Mouse (Mus musculus) gastrocnemius, adult 2 months (tissue): Measurements from ENCODE around the gene Frrs1. TPM values are rescaled to one million over a fixed set of nuclear protein-coding genes. Genes with fewer than 3 reads are reported as not detected.

ENCODE experiments used
- DNase-seq: peaks from one replicate; pipeline ENCODE4 v3.0.0; 2022
- H3K27ac ChIP-seq: fragments of 200-600 bp; 2 replicates; pipeline ENCODE4 v1.8.1; 2022; ENCODE audit warnings: mild to moderate bottlenecking
- H3K4me3 ChIP-seq: fragments of 200-600 bp; 2 replicates; pipeline ENCODE4 v1.8.1; 2022; ENCODE audit warnings: mild to moderate bottlenecking, moderate library complexity
- CTCF ChIP-seq: fragments of 200-600 bp; IDR thresholded peaks from 2 replicates; pipeline ENCODE4 v1.8.1; 2022; ENCODE audit warnings: antibody characterized with exemption, mild to moderate bottlenecking, moderate library complexity
- intact Hi-C: fragments of 180-260 bp; cut with DNase I; formaldehyde crosslinking; loops from one replicate; pipeline ENCODE4 v1.15.1; 2025
- total RNA-seq, 2 experiments: library from RNA; stranded (reverse); gene quantifications; 2 replicates each; pipeline ENCODE4 v1.2.3; 2021

The Frrs1 gene
- total RNA-seq, 2 experiments from 2014 or later: 1.9 to 2.7 TPM

DNA sequence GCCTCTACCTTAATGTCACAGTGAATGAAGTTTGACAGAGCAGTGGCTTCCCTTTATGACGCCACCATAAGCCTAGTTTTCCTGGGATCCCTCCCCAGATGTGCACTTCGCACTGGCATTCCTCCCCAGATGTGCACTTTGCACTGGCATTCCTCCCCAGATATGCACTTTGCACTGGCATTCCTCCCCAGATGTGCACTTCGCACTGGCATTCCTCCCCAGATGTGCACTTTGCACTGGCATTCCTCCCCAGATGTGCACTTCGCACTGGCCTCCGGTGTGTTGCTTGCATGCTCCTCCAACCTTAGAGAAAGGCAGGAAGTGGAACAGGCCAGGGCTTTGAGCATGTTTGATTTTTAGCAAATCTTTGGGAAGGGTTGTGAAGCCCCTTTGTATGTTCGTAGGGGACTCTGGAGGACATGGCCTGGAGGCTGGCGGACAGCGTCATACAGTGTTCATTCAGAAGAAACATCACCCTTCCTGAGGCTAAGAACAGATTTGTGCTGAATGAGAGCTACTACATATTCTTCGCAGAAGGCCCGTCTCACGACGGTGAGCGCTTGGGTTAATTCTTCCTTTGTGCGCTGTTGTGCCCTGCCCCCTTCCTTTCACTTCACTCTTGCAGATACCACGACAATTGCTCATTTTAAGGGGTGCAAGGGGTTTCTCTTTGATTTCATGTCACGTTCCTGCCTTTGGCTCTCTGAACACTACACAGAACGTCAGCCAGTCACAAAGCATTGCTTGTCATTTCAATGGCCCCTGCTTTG, 32.4 kb downstream of the Frrs1 start:
- no peak overlapping the region for H3K27ac ChIP-seq
- intact Hi-C loops: no loop called here
- no peak for TF ChIP-seq CTCF
- no peak overlapping the region for H3K4me3 ChIP-seq
- no peak for DNase-seq

DNA sequence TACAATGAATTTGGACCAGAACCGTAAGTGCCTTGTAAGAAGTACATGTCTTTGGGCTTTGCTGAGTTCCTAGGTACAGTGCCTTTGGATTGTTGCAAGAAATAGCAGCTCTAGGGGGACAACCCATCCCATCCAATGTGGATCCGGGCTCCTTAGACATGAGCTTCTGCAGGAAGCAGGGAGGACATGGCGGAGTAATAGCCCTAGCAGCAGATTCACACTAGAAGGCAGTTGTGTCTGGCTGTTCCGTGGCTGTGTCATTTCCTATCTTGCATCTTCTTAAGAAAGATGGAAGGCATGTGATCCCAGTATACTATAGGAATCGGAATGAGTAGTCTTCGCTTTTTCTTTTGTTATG, 32.9 kb downstream of the Frrs1 start:
- no peak overlapping the region for H3K27ac ChIP-seq
- DNase-seq: no peak
- intact Hi-C loops: no loop called here
- TF ChIP-seq CTCF: no peak
- H3K4me3 ChIP-seq: no peak overlapping the region

DNA sequence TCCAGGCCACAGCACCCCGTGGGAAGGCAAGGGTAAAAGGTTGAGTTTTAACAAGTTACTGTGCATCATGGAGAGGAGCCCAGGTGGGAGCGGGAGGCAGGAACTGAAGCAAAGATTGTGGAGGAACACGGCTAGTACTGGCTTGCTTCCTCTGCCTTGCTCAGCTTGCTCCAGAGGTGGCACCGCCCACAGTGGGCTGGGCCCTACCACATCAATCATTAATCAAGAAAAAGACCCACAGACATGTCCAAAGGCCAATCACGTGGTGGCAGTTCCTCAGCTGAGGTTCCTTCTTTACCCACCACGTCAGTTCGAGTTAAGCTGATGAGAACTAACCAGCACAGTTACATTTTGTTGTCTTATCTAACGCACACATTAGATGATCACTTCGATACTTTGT, 33.6 kb downstream of the Frrs1 start:
- intact Hi-C loops: no loop called here

DNA sequence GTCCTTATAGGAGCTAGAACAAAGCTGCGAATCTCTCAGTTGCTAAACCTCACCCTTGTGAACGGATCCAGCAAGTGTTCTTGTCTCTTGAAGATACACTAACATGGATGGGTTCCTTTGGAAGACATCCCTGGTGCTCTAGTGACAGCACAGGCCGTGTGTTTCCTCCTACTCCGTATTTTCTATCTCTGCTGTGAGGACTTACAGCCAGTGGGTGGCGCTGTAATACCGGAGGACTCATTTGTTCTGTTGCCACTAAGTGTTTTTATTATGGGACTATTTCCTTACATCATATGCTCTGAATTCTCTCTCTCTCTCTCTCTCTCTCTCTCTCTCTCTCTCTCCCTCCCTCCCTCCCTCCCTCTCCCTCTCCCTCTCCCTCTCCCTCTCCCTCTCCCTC, 44.9 kb downstream of the Frrs1 start:
- intact Hi-C loops: loop anchor here (1.0 to 10.0 kb wide), 3 partner anchors 61 to 211 kb away; partner anchors contain the start of genes 4930455H04Rik and Palmd
- TF ChIP-seq CTCF: peak; percentile 86
- H3K4me3 ChIP-seq: no peak overlapping the region
- peak; percentile 72 for DNase-seq
- no peak overlapping the region for H3K27ac ChIP-seq

More for the DNA sequence above, 33.6 kb downstream of the Frrs1 start:
- Histone ChIP-seq H3K4me3 (no peak overlapping the region), H3K27ac (no peak overlapping the region)
- DNase-seq: no peak
- TF ChIP-seq CTCF: no peak

DNA sequence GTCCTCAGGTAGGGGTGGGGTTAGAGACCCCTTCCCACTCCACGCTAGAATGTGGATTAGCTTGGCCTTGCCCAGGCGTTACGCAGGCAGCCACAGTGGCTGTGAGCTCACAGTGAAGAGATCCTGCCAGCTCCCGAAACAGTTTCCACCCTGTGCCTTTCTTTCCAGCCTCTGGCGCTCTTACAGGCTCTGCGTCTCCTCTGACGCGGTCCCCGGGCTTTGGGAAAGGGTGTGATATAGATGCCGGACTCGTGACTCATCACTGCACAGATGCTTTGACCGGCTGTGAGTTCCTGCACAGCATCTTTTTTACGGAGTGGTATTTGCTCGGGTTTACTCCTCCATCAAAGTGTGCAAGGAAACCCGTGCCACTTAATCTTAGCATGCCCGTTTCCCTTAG, 46.6 kb downstream of the Frrs1 start:
- peak; percentile 69 for DNase-seq
- Histone ChIP-seq H3K27ac (peak overlapping the region; percentile 68), H3K4me3 (peak overlapping the region; percentile 56)
- TF ChIP-seq CTCF: no peak
- intact Hi-C loops: loop anchor here (1.0 to 10.0 kb wide), 3 partner anchors 59 to 532 kb away; partner anchors contain the start of genes 4930455H04Rik and Palmd

DNA sequence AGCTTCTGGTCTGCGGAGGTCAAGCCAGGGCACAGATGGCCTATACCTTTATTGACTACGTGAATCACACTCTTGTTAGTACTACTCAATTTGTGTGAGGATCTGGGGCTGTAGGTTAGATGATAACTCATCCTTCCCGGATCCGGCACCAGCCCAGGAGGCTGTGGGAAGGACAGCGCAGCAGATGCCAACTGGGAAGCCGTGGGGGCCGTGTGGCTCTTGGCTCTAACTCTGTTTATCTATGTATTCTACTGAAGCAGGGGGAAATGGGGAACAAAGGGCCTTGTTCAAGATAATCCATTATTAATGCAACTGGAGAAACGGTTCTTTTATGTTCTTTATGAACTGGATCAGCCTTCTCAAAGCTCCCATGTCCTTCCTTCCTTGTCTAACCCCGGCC, 47.3 kb downstream of the Frrs1 start:
- Histone ChIP-seq H3K4me3 (no peak overlapping the region), H3K27ac (peak overlapping the region; percentile 68)
- no peak for TF ChIP-seq CTCF
- intact Hi-C loops: loop anchor here (10.0 kb wide), 2 partner anchors 58 to 208 kb away; partner anchors contain the start of genes 4930455H04Rik and Palmd
- DNase-seq: no peak

DNA sequence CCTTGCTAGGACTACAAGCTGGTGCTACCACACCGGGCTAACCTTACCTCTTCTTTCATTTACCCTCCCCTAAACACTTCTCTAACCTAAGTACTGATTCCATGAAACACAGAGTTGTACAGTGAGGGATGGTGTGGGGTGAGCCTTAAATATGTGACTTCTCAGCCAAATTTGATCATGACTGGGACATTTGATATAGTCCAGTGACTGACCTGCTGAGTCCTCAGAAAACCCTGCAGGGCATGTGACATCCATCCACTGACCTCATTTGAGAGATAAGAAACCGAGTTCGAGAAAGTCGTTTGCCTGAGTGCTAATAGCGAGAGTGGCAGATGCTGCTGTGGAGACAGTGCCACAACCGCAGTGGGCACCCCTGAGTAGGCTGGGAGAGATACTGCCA, 55.1 kb downstream of the Frrs1 start:
- H3K4me3 ChIP-seq: no peak overlapping the region
- no peak for TF ChIP-seq CTCF
- intact Hi-C loops: no loop called here
- no peak for DNase-seq
- H3K27ac ChIP-seq: no peak overlapping the region

DNA sequence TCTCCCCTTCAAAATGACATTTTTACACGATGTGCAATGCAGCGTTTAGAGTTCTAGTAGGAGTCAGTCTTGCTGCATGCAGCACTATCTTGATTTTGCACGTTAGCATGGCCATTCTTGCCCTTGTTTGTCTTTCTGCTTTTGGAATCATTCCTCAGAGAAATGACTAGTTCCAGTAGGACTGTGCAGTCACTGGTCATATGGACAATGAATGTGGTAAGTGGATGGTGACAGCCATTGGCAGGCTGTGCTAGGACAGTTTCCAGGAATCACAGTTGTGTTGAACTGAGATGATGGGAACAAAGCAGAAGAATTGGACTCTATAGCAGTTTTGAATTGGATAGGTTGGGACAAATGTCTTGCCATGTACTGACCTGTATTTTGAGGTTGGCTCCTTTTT, 55.7 kb downstream of the Frrs1 start:
- H3K27ac ChIP-seq: no peak overlapping the region
- TF ChIP-seq CTCF: no peak
- no peak for DNase-seq
- no peak overlapping the region for H3K4me3 ChIP-seq
- intact Hi-C loops: no loop called here

DNA sequence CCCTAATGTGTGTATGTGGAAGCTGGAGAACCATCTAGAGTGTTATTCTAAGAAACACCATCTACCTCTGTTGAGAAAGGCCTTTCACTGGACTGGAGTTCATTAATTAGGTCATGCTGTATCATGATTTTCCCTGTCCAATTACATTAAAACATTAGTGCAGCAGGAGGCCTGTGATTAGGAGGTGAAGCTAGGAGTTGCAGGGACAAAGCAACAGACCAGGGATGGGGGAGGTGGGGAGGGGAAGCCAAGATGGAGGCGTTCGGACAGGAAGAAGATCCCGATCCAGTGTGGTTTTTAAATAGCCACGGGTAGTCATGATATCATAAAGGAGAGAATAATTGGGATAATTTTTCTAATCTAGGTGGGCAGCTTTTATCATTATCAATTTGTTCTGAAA, 57.8 kb downstream of the Frrs1 start:
- Histone ChIP-seq H3K4me3 (no peak overlapping the region), H3K27ac (no peak overlapping the region)
- TF ChIP-seq CTCF: no peak
- intact Hi-C loops: no loop called here
- no peak for DNase-seq

DNA sequence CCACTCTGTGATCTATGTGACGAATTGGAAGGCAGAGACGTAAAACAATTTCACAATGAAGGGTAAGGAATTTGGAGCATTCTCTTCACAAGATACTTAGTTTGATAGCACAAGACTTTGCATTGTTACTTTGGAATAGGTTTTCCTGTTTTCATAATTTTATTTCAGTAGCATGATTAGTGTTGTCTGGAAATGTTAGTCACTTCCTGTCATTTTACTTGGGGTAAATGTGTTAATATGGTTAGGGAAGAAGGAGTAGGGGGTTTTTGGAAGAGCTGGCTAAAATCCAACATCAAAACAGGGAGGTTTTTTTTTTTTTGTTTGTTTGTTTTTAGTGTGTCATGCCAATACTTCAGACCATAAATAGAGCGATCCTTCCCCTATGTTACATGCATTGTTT, 62.3 kb downstream of the Frrs1 start:
- Histone ChIP-seq H3K4me3 (no peak overlapping the region), H3K27ac (peak overlapping the region; percentile 55)
- no peak for DNase-seq
- intact Hi-C loops: loop anchor here (5.0 kb wide), 2 partner anchors 101 to 141 kb away; no protein-coding TSS in a partner anchor
- no peak for TF ChIP-seq CTCF

DNA sequence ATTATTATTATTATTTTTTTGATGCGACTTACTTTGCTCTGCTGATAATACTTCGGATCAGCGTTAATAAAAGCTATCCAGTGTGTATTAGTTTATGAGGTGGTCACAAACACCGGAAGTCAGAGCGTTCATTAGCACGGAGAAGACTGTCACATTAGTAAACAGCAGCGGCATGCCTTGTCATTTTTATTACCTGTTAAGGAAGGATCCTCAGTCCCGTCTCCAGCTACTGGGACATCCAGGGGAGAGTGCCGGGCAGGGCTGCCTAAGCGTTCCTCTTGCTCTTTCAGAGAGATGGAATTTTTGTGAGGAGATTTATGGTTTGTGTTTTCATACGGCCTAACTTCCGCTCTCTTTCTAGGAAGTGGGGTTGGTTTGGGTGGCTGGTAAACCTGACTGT, 63.8 kb downstream of the Frrs1 start:
- H3K4me3 ChIP-seq: no peak overlapping the region
- TF ChIP-seq CTCF: no peak
- DNase-seq: no peak
- peak overlapping the region; percentile 55; the same call in 1 of the 2 replicates for H3K27ac ChIP-seq
- intact Hi-C loops: loop anchor here (5.0 kb wide), 2 partner anchors 99 to 139 kb away; no protein-coding TSS in a partner anchor

DNA sequence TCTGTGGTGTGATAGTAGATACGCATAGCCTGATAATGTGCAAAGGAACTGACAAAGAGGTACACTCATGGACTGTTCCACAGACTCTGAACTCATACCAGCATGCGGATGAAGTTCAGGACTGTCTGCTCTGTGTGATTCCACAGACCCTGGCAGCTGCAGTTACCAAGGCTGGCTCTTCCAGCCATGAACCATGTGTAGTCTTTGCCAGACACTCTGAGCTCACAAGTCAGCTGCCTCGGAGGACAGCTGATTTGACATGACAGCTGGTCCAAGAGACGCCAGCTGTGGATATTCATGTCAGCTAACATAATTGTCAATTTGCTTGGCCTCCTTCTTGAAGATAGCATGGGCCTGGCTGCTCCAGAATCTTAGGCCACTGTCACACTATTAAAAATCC, 69.7 kb downstream of the Frrs1 start:
- Histone ChIP-seq H3K4me3 (no peak overlapping the region), H3K27ac (peak overlapping the region; percentile 77)
- peak; percentile 83 for DNase-seq
- intact Hi-C loops: no loop called here
- TF ChIP-seq CTCF: no peak

DNA sequence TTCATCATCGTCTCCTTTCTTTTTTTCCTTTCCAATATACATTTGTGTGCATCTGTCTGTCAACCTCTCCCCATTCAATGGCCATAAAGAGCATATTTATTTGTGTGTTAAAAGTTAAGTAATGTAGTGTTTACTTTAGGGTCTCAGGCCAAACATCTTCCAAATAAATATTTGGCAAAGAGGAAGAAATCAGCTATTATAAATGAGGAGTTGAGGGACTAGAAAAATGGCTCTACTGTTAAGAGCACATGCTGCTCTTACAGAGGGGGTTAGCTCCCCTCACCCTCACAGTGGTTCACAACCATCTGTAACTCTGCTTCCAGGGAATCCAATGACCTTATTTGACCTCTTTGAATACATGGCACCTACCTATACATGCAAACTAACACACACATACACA, 73.9 kb downstream of the Frrs1 start:
- DNase-seq: no peak
- intact Hi-C loops: no loop called here
- H3K27ac ChIP-seq: no peak overlapping the region
- no peak for TF ChIP-seq CTCF
- H3K4me3 ChIP-seq: no peak overlapping the region
